9 mouse cellular contexts compared by ENCODE assay signal in genomic region chr2:31339826-31340225, GRCm38 (mm10). TPM values are rescaled to one million over a fixed set of nuclear protein-coding genes. Genes with fewer than 3 reads are reported as not detected.
A peak's percentile ranks its signal among the peaks of the same experiment; 100 is the strongest.
DNase-seq lines count a peak whose midpoint lies in the region; ATAC-seq and TF ChIP-seq lines count a peak whose summit lies in the region.
"Had no signal": no experiment of that assay in that cellular context is flagged by ENCODE, and none has a peak within 500 bp of the region (broad histone marks: within the 10 kb centered on the region; RNA-seq: fewer than 3 reads in every experiment).

No protein-coding gene starts in this region.

- H3K4me3 ChIP-seq in forebrain, embryonic 10.5 days = no peak overlapping the region
- no peak overlapping the region for H3K4me3 ChIP-seq in forebrain, embryonic 12.5 days (replicated peaks)
- no peak overlapping the region for H3K4me3 ChIP-seq in kidney, postnatal 0 days (replicated peaks; ENCODE audit: low read depth, low read length)
- H3K4me3 ChIP-seq in liver, embryonic 12.5 days = no peak overlapping the region

- no peaks in the 10 kb centered on the region; the same call in 1 of the 2 replicates for H3K27me3 ChIP-seq in forebrain, embryonic 10.5 days (ENCODE audit: poor library complexity, severe bottlenecking)
- no peaks in the 10 kb centered on the region for H3K27me3 ChIP-seq in forebrain, embryonic 12.5 days
- no peaks in the 10 kb centered on the region for H3K27me3 ChIP-seq in kidney, postnatal 0 days (ENCODE audit: insufficient read depth, low read length)
- H3K27me3 ChIP-seq in liver, embryonic 12.5 days (replicated peaks) = peaks cover 15% of the 10 kb centered on the region; the same call in 1 of the 2 replicates

- peak; percentile 38 for DNase-seq in forebrain, embryonic 10.5 days (ENCODE audit: extremely low spot score, low spot score)
- peak; percentile 70 for DNase-seq in gastrocnemius, postnatal 10 days
- peak; percentile 72 for DNase-seq in kidney, postnatal 0 days (ENCODE audit: low spot score)
- DNase-seq in ovary, postnatal 10 days (ENCODE audit: low spot score) = peak; percentile 15
- DNase-seq in thymus, postnatal 14 days = no peak
- no peak for DNase-seq in right cerebral cortex, postnatal 4 days

- H3K27ac ChIP-seq in forebrain, embryonic 10.5 days = peak overlapping the region; percentile 22; the same call in 1 of the 2 replicates
- H3K27ac ChIP-seq in forebrain, embryonic 12.5 days = no peak overlapping the region
- H3K27ac ChIP-seq in kidney, postnatal 0 days = no peak overlapping the region
- no peak overlapping the region for H3K27ac ChIP-seq in liver, embryonic 12.5 days

- H3K9me3 ChIP-seq in forebrain, embryonic 10.5 days = 0 out of 2 replicates have a peak, but pooled peaks cover under 1% of the 10 kb centered on the region
- H3K9me3 ChIP-seq in forebrain, embryonic 12.5 days = no peaks in the 10 kb centered on the region
- no peaks in the 10 kb centered on the region for H3K9me3 ChIP-seq in kidney, postnatal 0 days (replicated peaks; ENCODE audit: low read length)
- no peaks in the 10 kb centered on the region for H3K9me3 ChIP-seq in liver, embryonic 12.5 days (replicated peaks)

- WGBS in forebrain, embryonic 10.5 days = 63% methylated on average over 9 of the region's 9 CpGs
- 88% methylated on average over 9 of the region's 9 CpGs for WGBS in forebrain, embryonic 12.5 days
- WGBS in kidney, postnatal 0 days = 18% methylated on average over 9 of the region's 9 CpGs
- WGBS in liver, embryonic 12.5 days (ENCODE audit: insufficient replicate concordance) = 59% methylated on average over 9 of the region's 9 CpGs

- no peaks in the 10 kb centered on the region for H3K36me3 ChIP-seq in forebrain, embryonic 10.5 days (replicated peaks)
- no peaks in the 10 kb centered on the region for H3K36me3 ChIP-seq in forebrain, embryonic 12.5 days (replicated peaks)
- H3K36me3 ChIP-seq in kidney, postnatal 0 days (ENCODE audit: insufficient read depth, low read length) = no peaks in the 10 kb centered on the region
- no peaks in the 10 kb centered on the region for H3K36me3 ChIP-seq in liver, embryonic 12.5 days

- H3K9ac ChIP-seq in forebrain, embryonic 12.5 days = no peak overlapping the region
- no peak overlapping the region for H3K9ac ChIP-seq in kidney, postnatal 0 days (ENCODE audit: low read depth, low read length)
- H3K9ac ChIP-seq in liver, embryonic 12.5 days = no peak overlapping the region

- ATAC-seq in forebrain, embryonic 12.5 days (ENCODE audit: low FRiP score) = no peak
- peak; percentile 57; the same call in 1 of the 2 replicates for ATAC-seq in kidney, postnatal 0 days (replicated peaks; ENCODE audit: low FRiP score, low read depth)
- no peak for ATAC-seq in liver, embryonic 12.5 days

- peaks cover 23% of the 10 kb centered on the region for H3K4me1 ChIP-seq in forebrain, embryonic 10.5 days
- no peaks in the 10 kb centered on the region for H3K4me1 ChIP-seq in forebrain, embryonic 12.5 days
- H3K4me1 ChIP-seq in kidney, postnatal 0 days (replicated peaks; ENCODE audit: insufficient read depth, low read length) = no peaks in the 10 kb centered on the region; the same call in 1 of the 2 replicates
- no peaks in the 10 kb centered on the region for H3K4me1 ChIP-seq in liver, embryonic 12.5 days

- TF ChIP-seq CTCF in kidney, postnatal 0 days (IDR thresholded peaks at IDR 0.05; ENCODE audit: low read depth) = no peak

- no peak overlapping the region for H3K4me2 ChIP-seq in forebrain, embryonic 12.5 days
- no peak overlapping the region for H3K4me2 ChIP-seq in kidney, postnatal 0 days (ENCODE audit: low read length)
- no peak overlapping the region for H3K4me2 ChIP-seq in liver, embryonic 12.5 days

RNA-seq across cellular contexts. Expression of gene Hmcn2, which starts 25.6 kb away (rescaled TPM):
- polyA plus RNA-seq in forebrain, embryonic 10.5 days (2016; fragmentation: Nextera tagmentation; extraction: Ambion mirVana) = 0.22 TPM in 1 of 2 replicates, not detected in the other
- 0.08 and 0.09 TPM in 2 replicates for polyA plus RNA-seq in forebrain, embryonic 12.5 days (2016; fragmentation: Nextera tagmentation; extraction: Ambion mirVana)
- total RNA-seq in gastrocnemius, postnatal 10 days (2021) = 10 to 100 TPM; 38.8 to 50.5 TPM
- 0.68 and 1.0 TPM in 2 replicates for polyA plus RNA-seq in kidney, postnatal 0 days (2015; fragmentation: Nextera tagmentation; extraction: Ambion mirVana)
- polyA plus RNA-seq in liver, embryonic 12.5 days (2016; fragmentation: Nextera tagmentation; extraction: Ambion mirVana) = 0.35 and 0.36 TPM in 2 replicates
- total RNA-seq: hematopoietic stem cell, adult 5-6 weeks had no signal

Comparison
In these comparisons a context has a peak if more than half of its experiments do, and no peak if none do; other contexts are left out.
1. DNase-seq: peak in forebrain, embryonic 10.5 days (single experiment), gastrocnemius, postnatal 10 days (single experiment), kidney, postnatal 0 days (single experiment) and ovary, postnatal 10 days (single experiment); none in thymus, postnatal 14 days (single experiment) and right cerebral cortex, postnatal 4 days (single experiment).